Mouse (Mus musculus) stomach, embryonic 14.5 days (tissue): ENCODE measurements around the gene Sh3pxd2a. TPM values are rescaled to one million over a fixed set of nuclear protein-coding genes. Genes with fewer than 3 reads are reported as not detected.
A peak's percentile ranks its signal among the peaks of the same experiment; 100 is the strongest.

Experiments
- ATAC-seq: fragments of 200-750 bp; cut with Nextera tagmentation; 2 replicates; pipeline ENCODE4 v1.8.0; 2017; ENCODE audit warnings: low read depth, moderate TSS enrichment; ENCODE audit not compliant: insufficient number of reproducible peaks, insufficient read depth, low FRiP score
- H3K27ac ChIP-seq: fragments of 300-500 bp; sonication (generic); 2 replicates; pipeline ENCODE4 v1.5.1; 2014; ENCODE audit warnings: mild to moderate bottlenecking, low read length, moderate library complexity, mixed read lengths
- H3K27me3 ChIP-seq: fragments of 300-500 bp; sonication (generic); 2 replicates; pipeline ENCODE4 v1.6.1; 2014; ENCODE audit warnings: low read length, control low read depth, mixed read lengths; ENCODE audit not compliant: control insufficient read depth, insufficient read depth
- H3K36me3 ChIP-seq: fragments of 300-500 bp; sonication (generic); 2 replicates; pipeline ENCODE4 v1.6.1; 2014; ENCODE audit warnings: mild to moderate bottlenecking, control low read depth, low read length, moderate library complexity, mixed read lengths; ENCODE audit not compliant: control insufficient read depth, insufficient read depth
- H3K4me1 ChIP-seq: fragments of 300-500 bp; sonication (generic); 2 replicates; pipeline ENCODE4 v1.6.1; 2014; ENCODE audit warnings: low read length, control low read depth, mixed read lengths; ENCODE audit not compliant: control insufficient read depth, insufficient read depth
- H3K4me2 ChIP-seq: fragments of 300-500 bp; sonication (generic); replicated peaks from 2 replicates; pipeline ENCODE4 v1.6.1; 2014; ENCODE audit warnings: low read depth, low read length, control low read depth
- H3K4me3 ChIP-seq: fragments of 300-500 bp; sonication (generic); 2 replicates; pipeline ENCODE4 v1.5.1; 2014; ENCODE audit warnings: low read depth, low read length, control low read depth
- H3K9ac ChIP-seq: fragments of 300-500 bp; sonication (generic); replicated peaks from 2 replicates; pipeline ENCODE4 v1.6.1; 2014; ENCODE audit warnings: low read depth, mild to moderate bottlenecking, control low read depth, low read length, moderate library complexity, mixed read lengths
- H3K9me3 ChIP-seq: fragments of 300-500 bp; sonication (generic); 2 replicates; pipeline ENCODE4 v1.6.1; 2016; ENCODE audit warnings: low read depth, low read length, control low read depth; ENCODE audit not compliant: control insufficient read depth
- WGBS: fragments of 180-500 bp; shearing (Covaris S2); extraction: QIAGEN DNeasy Blood & Tissue Kit; methylation state at CpG from one replicate; pipeline ENCODE4 v1.1.7; 2014; 5-methylcytosine and 5-hydroxymethylcytosine counted together
- polyA plus RNA-seq: library from polyadenylated mRNA; unstranded; fragments of >200 nt; fragmentation: Nextera tagmentation; extraction: Ambion mirVana; gene quantifications from 2 replicates; pipeline ENCODE4 v1.2.1, GENCODE M21; 2014

The Sh3pxd2a gene
- polyA plus RNA-seq, 1 experiment from 2014 or later: 13.7 TPM

DNA sequence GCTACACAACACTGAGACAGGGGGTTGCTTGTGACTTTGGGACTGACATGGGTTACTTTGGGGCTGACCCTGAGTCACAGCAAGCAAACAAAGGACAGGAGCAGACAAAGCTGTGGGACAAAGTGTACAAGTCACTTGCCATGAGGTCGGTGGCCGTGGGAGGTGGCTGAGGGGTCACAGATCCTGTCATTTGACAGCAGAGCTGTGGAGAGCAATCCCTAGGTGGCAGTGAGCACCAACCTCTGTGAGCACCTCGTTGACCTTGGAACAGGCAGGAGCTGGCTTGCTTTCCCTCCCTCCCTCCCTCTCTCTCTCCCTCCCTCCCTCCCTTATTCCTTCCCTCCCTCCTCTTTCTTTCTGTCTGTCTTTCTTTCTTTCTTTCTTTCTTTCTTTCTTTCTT is 95.2 kb downstream of the Sh3pxd2a start:
- no peak overlapping the region for H3K4me3 ChIP-seq
- no peak for ATAC-seq
- no peaks in the 10 kb centered on the region; the same call in 1 of the 2 replicates for H3K36me3 ChIP-seq
- no peak overlapping the region for H3K9ac ChIP-seq
- H3K27me3 ChIP-seq: no peaks in the 10 kb centered on the region
- H3K9me3 ChIP-seq: no peaks in the 10 kb centered on the region
- H3K27ac ChIP-seq: no peak overlapping the region
- no peaks in the 10 kb centered on the region for H3K4me1 ChIP-seq
- no peak overlapping the region for H3K4me2 ChIP-seq
- WGBS: 56% methylated on average over 3 of the region's 3 CpGs

DNA sequence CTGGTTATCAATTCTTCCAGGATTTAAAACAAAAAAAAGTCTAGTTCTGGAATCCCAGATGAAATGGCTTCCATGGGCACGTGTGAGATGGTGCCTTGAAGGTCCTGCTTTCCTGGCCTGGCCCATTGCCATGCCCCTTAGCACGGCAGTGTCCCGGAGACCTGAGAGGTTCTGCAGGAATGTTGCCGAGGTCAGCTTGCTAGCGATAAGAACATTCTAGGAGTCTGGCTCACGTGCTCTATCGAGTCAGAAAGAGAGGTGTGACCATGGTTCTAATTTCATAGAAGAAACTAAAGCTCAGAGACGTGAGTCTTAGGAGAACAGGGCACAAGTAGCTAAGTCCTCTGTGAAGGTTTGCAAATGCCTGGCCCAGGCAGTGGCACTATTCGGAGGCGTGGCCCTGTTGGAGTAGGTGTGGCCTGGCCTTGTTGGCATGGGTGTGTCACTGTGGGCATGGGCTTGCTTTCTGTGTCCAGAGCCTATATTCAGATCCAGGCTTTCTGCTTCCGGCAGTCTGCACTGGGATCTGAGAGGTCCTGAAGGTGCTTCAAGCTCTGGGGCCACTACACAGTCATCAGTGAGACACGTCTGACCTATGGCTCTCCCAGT is 96.8 kb downstream of the Sh3pxd2a start:
- Histone ChIP-seq H3K27ac (no peak overlapping the region), H3K9ac (no peak overlapping the region), H3K9me3 (no peaks in the 10 kb centered on the region), H3K27me3 (no peaks in the 10 kb centered on the region), H3K4me1 (no peaks in the 10 kb centered on the region), H3K4me2 (no peak overlapping the region), H3K36me3 (no peaks in the 10 kb centered on the region; the same call in 1 of the 2 replicates), H3K4me3 (no peak overlapping the region)
- no peak; the same call in 1 of the 2 replicates for ATAC-seq
- WGBS: 84% methylated on average over 12 of the region's 12 CpGs

DNA sequence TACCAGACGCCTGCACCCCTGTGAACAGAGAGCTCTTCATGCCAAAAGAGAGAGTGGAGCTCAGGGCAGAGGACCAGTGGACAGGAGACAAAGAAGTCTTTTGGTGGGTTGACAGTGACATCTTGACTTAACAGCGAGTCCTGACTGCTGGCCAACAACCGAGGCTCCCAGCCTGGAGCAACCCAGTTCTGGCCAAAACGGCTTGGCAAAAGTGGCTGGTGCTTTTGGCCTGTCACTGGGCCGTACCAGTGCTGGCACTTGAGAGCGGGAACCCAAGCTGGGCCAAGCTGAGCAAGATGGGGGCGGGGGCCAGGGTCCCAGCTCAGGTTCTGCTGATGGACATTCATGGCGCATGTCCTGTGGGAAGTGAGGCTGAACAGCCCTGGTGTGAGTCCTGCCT is 97.6 kb downstream of the Sh3pxd2a start:
- Histone ChIP-seq H3K27me3 (no peaks in the 10 kb centered on the region), H3K4me2 (no peak overlapping the region), H3K9ac (no peak overlapping the region), H3K36me3 (no peaks in the 10 kb centered on the region; the same call in 1 of the 2 replicates), H3K9me3 (no peaks in the 10 kb centered on the region), H3K4me1 (no peaks in the 10 kb centered on the region), H3K27ac (no peak overlapping the region), H3K4me3 (no peak overlapping the region)
- ATAC-seq: no peak
- WGBS: 92% methylated on average over 8 of the region's 8 CpGs

DNA sequence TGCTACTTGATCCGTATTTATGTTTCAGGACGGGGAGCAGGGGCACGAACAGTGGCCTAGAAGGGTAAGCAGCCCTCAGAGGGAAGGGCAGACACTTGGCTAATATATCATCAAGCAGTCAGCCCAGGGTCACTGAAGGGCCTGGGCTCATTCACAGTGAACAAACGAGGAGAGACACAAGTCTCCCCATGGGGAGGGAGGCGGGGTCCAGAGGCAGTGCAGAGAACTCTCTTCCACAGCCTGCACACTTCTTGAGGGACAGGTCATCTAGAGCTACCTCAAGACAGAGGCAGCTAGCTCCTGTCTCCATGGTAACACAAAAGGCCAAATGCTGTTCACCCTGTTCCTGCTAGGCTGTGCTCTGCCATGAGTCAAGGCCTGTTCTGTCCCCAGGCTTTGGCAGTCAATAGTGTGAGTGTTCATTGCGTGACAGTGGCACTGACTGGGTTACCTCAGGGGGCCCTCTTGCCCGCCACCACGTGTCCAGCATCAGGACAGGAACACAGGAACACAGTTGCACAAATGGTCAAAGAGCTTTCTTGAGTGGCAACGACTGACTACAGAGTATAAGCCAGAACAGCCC is 101.0 kb downstream of the Sh3pxd2a start:
- no peak overlapping the region for H3K9ac ChIP-seq
- H3K4me3 ChIP-seq: no peak overlapping the region
- H3K4me2 ChIP-seq: no peak overlapping the region
- WGBS: 49% methylated on average over 9 of the region's 9 CpGs
- H3K9me3 ChIP-seq: no peaks in the 10 kb centered on the region
- H3K27ac ChIP-seq: no peak overlapping the region
- H3K36me3 ChIP-seq: no peaks in the 10 kb centered on the region; the same call in 1 of the 2 replicates
- no peaks in the 10 kb centered on the region for H3K27me3 ChIP-seq
- ATAC-seq: no peak
- peaks cover 7% of the 10 kb centered on the region; the same call in 1 of the 2 replicates for H3K4me1 ChIP-seq

DNA sequence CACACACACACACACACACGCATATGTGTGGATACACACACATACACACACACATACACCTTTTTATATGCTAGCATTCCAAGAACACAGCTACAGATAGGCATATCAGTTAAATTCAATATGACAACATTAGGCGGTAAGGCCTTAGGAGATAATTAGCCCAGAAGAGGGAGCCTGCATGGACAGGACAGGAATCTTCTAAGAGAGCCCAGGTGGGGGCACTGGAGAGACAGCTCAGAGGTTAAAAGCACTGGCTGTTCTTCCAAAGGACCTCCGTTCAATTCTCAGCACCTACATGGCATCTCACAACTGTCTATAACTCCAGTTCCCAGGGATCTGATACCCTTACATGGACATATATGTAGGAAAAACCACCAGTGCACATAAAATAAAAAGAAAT is 103.3 kb downstream of the Sh3pxd2a start:
- H3K27ac ChIP-seq: no peak overlapping the region
- no peaks in the 10 kb centered on the region for H3K27me3 ChIP-seq
- H3K4me2 ChIP-seq: no peak overlapping the region
- no peak overlapping the region for H3K4me3 ChIP-seq
- no peaks in the 10 kb centered on the region; the same call in 1 of the 2 replicates for H3K36me3 ChIP-seq
- peaks cover 7% of the 10 kb centered on the region; the same call in 1 of the 2 replicates for H3K4me1 ChIP-seq
- WGBS: 82% methylated on average over 3 of the region's 3 CpGs
- H3K9me3 ChIP-seq: no peaks in the 10 kb centered on the region
- no peak overlapping the region for H3K9ac ChIP-seq
- no peak for ATAC-seq

DNA sequence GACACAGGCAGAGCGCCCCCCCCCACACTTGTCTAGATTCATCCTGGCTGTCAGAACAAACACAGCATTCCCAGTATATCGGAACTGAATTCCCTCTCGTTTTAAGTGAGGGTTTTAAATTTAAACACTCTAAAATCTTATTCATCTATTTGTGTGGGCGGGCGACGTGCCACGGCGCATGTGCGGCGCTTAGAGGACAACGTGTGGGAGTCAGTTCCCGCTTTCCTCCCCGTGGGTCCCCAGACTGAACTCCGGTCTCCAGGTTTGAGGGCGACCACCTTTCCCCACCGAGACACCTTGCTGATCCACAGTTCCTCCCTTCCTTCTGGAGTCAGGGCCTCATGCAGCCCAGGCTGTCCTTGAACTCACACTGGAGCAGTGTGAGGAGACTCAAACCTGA is 104.2 kb downstream of the Sh3pxd2a start:
- no peak overlapping the region for H3K27ac ChIP-seq
- 81% methylated on average over 16 of the region's 16 CpGs for WGBS
- no peaks in the 10 kb centered on the region; the same call in 1 of the 2 replicates for H3K36me3 ChIP-seq
- no peak overlapping the region for H3K9ac ChIP-seq
- no peak overlapping the region for H3K4me3 ChIP-seq
- no peaks in the 10 kb centered on the region for H3K9me3 ChIP-seq
- H3K27me3 ChIP-seq: no peaks in the 10 kb centered on the region
- no peak for ATAC-seq
- H3K4me2 ChIP-seq: no peak overlapping the region; the same call in 1 of the 2 replicates
- H3K4me1 ChIP-seq: peaks cover 7% of the 10 kb centered on the region; the same call in 1 of the 2 replicates

DNA sequence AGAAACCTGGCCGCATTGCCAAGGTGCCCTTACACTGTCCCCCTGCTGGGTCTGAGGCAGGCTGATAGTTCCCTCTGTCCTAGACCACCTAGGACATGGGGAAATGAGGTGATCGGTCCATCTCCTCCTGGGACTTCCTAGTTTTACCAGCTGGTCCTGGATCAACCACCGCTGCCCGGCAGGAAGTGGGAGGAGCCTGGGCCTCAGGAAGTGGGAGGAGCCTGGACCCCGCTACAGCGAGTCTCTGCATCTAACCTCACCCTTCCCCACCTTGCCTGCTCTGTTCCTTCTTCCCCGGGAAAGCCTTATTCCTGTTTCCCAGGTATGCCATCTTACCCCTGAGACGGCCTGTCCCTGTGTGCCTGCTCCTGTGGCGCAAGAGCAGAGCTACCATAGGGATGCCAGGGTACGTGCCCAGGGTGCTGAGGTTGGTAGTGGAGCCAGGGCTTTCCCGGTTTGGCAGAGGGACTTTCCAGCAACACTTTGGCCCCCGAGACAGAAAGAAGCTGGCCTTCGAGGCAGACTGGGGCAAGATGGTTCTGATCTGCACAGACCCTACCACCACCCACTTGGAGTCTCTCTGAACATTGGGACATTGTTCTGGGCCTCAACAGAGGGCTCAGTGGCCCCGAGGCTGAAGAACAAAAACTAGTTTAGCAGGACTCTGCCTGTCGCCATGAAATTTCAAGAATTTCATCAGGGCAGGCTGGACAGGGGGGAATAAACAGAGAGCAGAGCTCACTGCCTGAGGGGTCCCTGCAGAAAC is 104.9 kb downstream of the Sh3pxd2a start:
- Histone ChIP-seq H3K27ac (no peak overlapping the region), H3K9ac (no peak overlapping the region; the same call in 1 of the 2 replicates), H3K4me3 (no peak overlapping the region; the same call in 1 of the 2 replicates), H3K4me2 (peak overlapping the region; percentile 23; the same call in 1 of the 2 replicates), H3K9me3 (no peaks in the 10 kb centered on the region), H3K36me3 (no peaks in the 10 kb centered on the region; the same call in 1 of the 2 replicates), H3K4me1 (peaks cover 7% of the 10 kb centered on the region; the same call in 1 of the 2 replicates), H3K27me3 (no peaks in the 10 kb centered on the region)
- WGBS: 57% methylated on average over 15 of the region's 15 CpGs
- ATAC-seq: no peak

DNA sequence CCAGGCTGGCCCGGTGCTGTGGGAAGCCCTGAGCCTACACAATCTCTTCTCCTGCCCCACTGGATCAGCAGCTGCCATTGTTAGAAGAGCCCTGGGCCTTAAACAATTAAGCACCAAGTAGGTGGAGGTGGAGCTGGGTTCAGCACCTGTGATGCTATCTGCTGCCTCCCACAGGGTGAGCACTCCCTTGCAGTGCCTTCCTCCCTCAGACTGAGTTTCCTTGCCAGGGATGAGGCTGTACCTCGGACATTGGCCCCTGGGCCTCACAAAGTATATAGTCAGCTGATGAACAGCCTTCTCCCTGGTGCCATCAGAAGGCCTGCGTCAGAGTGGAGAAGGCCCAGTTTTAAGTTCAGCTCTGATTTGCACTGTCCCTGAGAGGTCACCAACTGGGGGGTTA is 106.9 kb downstream of the Sh3pxd2a start:
- Histone ChIP-seq H3K27me3 (no peaks in the 10 kb centered on the region), H3K9me3 (0 out of 2 replicates have a peak, but pooled peaks cover 3% of the 10 kb centered on the region), H3K36me3 (no peaks in the 10 kb centered on the region; the same call in 1 of the 2 replicates), H3K4me2 (no peak overlapping the region), H3K9ac (no peak overlapping the region), H3K27ac (no peak overlapping the region), H3K4me1 (peaks cover 7% of the 10 kb centered on the region; the same call in 1 of the 2 replicates), H3K4me3 (no peak overlapping the region)
- ATAC-seq: no peak
- 69% methylated on average over 3 of the region's 3 CpGs for WGBS
